In the genomic region with DNA sequence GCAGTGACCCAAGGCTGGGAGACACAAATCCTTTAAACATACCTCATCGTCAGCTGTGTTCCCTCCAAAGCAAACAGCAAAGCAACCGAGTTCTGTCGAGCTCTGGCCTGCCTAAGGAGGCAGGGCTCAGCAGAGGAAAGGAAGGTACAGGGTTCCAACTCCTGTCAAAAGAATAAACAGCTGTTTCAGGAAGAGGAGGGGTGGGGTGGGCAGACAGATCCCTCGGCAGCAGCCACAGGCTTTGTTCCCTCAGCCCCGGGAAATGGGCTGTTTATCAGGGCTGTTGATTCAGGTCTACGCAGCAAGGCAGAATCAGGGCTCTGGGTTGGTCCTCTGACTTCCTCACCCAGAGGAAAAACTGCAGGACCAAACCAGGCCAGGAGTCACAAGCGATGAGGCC, we compare ENCODE assay signal across 7 mouse cellular contexts. TPM values are rescaled to one million over a fixed set of nuclear protein-coding genes. Genes with fewer than 3 reads are reported as not detected.
DNase-seq lines count a peak whose midpoint lies in the region; ATAC-seq and TF ChIP-seq lines count a peak whose summit lies in the region.

No protein-coding gene starts in this region.

- H3K4me3 ChIP-seq in heart, adult 2 months, result peak overlapping the region; percentile 58

- no peak for TF ChIP-seq CTCF in heart, adult 2 months (IDR thresholded peaks at IDR 0.05)

- H3K27ac ChIP-seq in heart, adult 2 months, result peak overlapping the region; percentile 89

- TF ChIP-seq POLR2A in heart, adult 2 months (IDR thresholded peaks at IDR 0.05; ENCODE audit: insufficient read depth, low read depth, low read length), result peak; percentile 70

- no peaks in the 10 kb centered on the region for H3K36me3 ChIP-seq in heart, adult 2 months (ENCODE audit: control insufficient read depth, insufficient read depth, low read length)

- no peaks in the 10 kb centered on the region for H3K79me2 ChIP-seq in heart, adult 2 months (replicated peaks; ENCODE audit: control insufficient read depth, insufficient read depth, low read length)

- WGBS in heart, adult 2 months, result 31% methylated on average over 7 of the region's 7 CpGs

- peak; percentile 88; the same call in 1 of the 2 replicates for TF ChIP-seq EP300 in heart, adult 2 months (IDR thresholded peaks at IDR 0.05; ENCODE audit: insufficient read depth, low read depth, low read length)

- ATAC-seq in monocyte, adult 5-6 weeks (replicated peaks; ENCODE audit: insufficient number of reproducible peaks, low FRiP score, low TSS enrichment, poor library complexity, severe bottlenecking), result no peak
- ATAC-seq in activated CD4-positive, CD25-positive, alpha-beta regulatory T cell, adult 4 months, result no peak

- peaks cover 18% of the 10 kb centered on the region for H3K4me1 ChIP-seq in heart, adult 2 months (ENCODE audit: control insufficient read depth, insufficient read depth, low read length)

- intact Hi-C loops in heart, adult 2 months (cut with DNase I), result loop anchor here (1.0 to 2.0 kb wide), 2 partner anchors 14 to 76 kb away; no protein-coding TSS in a partner anchor

- H3K9ac ChIP-seq in heart, adult 2 months (ENCODE audit: low read depth, low read length), result peak overlapping the region; percentile 57

- H3K27me3 ChIP-seq in heart, adult 2 months (ENCODE audit: control insufficient read depth, insufficient read depth, low read length), result no peaks in the 10 kb centered on the region

- peak; percentile 30 for DNase-seq in embryo, embryonic 11 days
- DNase-seq in heart, adult 2 months, result peak in 1 of 2 experiments; percentile 77
- peak; percentile 49 for DNase-seq in kidney, adult 9 months
- DNase-seq in lung, postnatal 10 days, result peak; percentile 69
- DNase-seq in frontal cortex, postnatal 36 days (ENCODE audit: low spot score in 2 of 2), result no peak

RNA-seq across cellular contexts. Expression of a gene that starts 30.6 kb away (rescaled TPM):
- total RNA-seq in heart, adult 2 months (2021), result 10 to 100 TPM; 15.4 to 15.5 TPM
- polyA plus RNA-seq in heart, adult 2 months (2012; rRNA removed), result 8.6 and 16.0 TPM in 2 replicates
- total RNA-seq in monocyte, adult 5-6 weeks (2017), result 133 to 163 TPM (median 146 TPM) in 3 replicates
- polyA plus RNA-seq in activated CD4-positive, CD25-positive, alpha-beta regulatory T cell, adult 4 months (2017; shearing (Covaris generic)), result 10 to 100 TPM; 19.3 to 23.3 TPM

RNA-seq across cellular contexts. Expression of a gene that starts 35.5 kb away (rescaled TPM):
- total RNA-seq in heart, adult 2 months (2021), result not detected
- not detected in 2 replicates for polyA plus RNA-seq in heart, adult 2 months (2012; rRNA removed)
- total RNA-seq in monocyte, adult 5-6 weeks (2017), result not detected in 3 replicates
- not detected for polyA plus RNA-seq in activated CD4-positive, CD25-positive, alpha-beta regulatory T cell, adult 4 months (2017; shearing (Covaris generic))

Comparison
In these comparisons a context has a peak if more than half of its experiments do, and no peak if none do; other contexts are left out.
1. DNase-seq: peak in embryo, embryonic 11 days (single experiment), kidney, adult 9 months (single experiment) and lung, postnatal 10 days (single experiment); none in frontal cortex, postnatal 36 days (0 of 2).